Mouse (Mus musculus) right cerebral cortex, postnatal 4 days (tissue): ENCODE results near the gene Ptprr.
A peak's percentile ranks its signal among the peaks of the same experiment; 100 is the strongest.

Experiments
- DNase-seq: peaks from one replicate; pipeline ENCODE4 v3.0.0-alpha.2; 2022

The Ptprr gene

GRCm38 (mm10) chr10:116121463-116121862 lies 103.5 kb downstream of the Ptprr start:
- no peak for DNase-seq

- DNase-seq, result no peak
Observed at GRCm38 (mm10) chr10:116123808-116124207, 105.8 kb downstream of the Ptprr start.

GRCm38 (mm10) chr10:116125364-116125763 lies 107.4 kb downstream of the Ptprr start:
- DNase-seq, result no peak

- DNase-seq, result no peak
Observed at GRCm38 (mm10) chr10:116130401-116130800, 112.4 kb downstream of the Ptprr start.

- DNase-seq, result no peak
Observed at GRCm38 (mm10) chr10:116131223-116131622, 113.2 kb downstream of the Ptprr start.

GRCm38 (mm10) chr10:116132233-116132632 lies 114.2 kb downstream of the Ptprr start:
- no peak for DNase-seq

- no peak for DNase-seq
Observed at GRCm38 (mm10) chr10:116135187-116135586, 117.2 kb downstream of the Ptprr start.

GRCm38 (mm10) chr10:116140226-116140625 lies 122.2 kb downstream of the Ptprr start:
- DNase-seq, result no peak

GRCm38 (mm10) chr10:116143684-116144083 lies 125.7 kb downstream of the Ptprr start:
- no peak for DNase-seq

GRCm38 (mm10) chr10:116146091-116146490 lies 128.1 kb downstream of the Ptprr start:
- DNase-seq, result no peak

GRCm38 (mm10) chr10:116154707-116155106 lies 136.7 kb downstream of the Ptprr start:
- no peak for DNase-seq

- no peak for DNase-seq
Observed at GRCm38 (mm10) chr10:116156699-116157098, 138.7 kb downstream of the Ptprr start.

GRCm38 (mm10) chr10:116162338-116162737 lies 144.3 kb downstream of the Ptprr start:
- no peak for DNase-seq

- DNase-seq, result no peak
Observed at GRCm38 (mm10) chr10:116175324-116175883, 157.4 kb downstream of the Ptprr start.

GRCm38 (mm10) chr10:116177390-116178179 lies 159.6 kb downstream of the Ptprr start:
- DNase-seq, result no peak

- no peak for DNase-seq
Observed at GRCm38 (mm10) chr10:116181235-116181634, 163.2 kb downstream of the Ptprr start.

- no peak for DNase-seq
Observed at GRCm38 (mm10) chr10:116182221-116182620, 164.2 kb downstream of the Ptprr start.

GRCm38 (mm10) chr10:116183258-116183657 lies 165.2 kb downstream of the Ptprr start:
- DNase-seq, result no peak

- no peak for DNase-seq
Observed at GRCm38 (mm10) chr10:116191724-116192123, 173.7 kb downstream of the Ptprr start.

GRCm38 (mm10) chr10:116192293-116192692 lies 174.3 kb downstream of the Ptprr start:
- no peak for DNase-seq

GRCm38 (mm10) chr10:116194409-116194808 lies 176.4 kb downstream of the Ptprr start:
- no peak for DNase-seq

GRCm38 (mm10) chr10:116196596-116197415 lies 178.8 kb downstream of the Ptprr start:
- peak; percentile 17 for DNase-seq

- no peak for DNase-seq
Observed at GRCm38 (mm10) chr10:116197416-116197939, 179.5 kb downstream of the Ptprr start.
